Mouse (Mus musculus): ENCODE data around the gene Nr2c1.

Gene Nr2c1

DNA sequence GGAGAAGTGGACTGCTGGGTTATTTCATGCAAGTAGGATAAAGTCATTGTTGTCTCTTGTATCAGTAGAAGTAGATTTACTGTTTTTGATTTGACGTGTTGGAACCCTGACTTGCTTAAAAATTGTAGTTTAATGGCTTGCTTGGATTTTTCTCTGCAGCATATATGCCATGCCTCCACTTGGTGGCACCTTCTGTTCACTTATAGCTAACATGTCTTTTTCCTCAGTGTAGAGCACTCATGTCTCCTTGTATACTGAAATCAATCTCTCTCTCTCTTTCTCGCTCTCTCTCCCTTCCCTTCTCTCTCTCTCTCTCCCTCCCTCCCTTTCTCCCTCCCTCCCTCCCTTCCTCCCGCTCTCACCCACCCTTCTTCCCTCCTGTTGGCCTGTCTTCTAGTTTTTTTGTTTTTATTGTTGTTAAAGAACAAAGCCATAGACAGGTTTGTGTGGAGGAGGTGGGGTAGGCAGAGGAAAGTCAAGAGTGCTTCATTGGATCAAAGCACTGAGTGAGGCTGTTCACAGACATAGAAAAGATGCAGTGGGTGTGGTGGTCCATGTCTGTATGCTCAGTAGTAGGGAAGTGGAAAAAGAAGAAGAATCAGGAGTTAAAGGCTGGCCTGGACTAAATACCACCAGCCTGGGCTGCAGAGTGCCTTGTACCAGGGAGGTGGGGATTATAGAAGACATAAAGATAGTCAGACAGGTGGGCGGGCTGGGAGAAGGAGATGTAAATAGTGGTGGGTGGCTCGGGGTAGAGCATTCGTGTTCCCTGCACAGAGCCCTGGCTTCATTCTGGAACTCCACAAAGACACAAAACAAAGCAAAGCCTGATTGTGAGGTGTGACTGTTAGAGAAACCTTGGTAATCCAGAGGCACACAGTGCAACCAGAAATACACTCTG lies 63.1 kb downstream of the Nr2c1 start:
- DNase-seq: no peak

DNA sequence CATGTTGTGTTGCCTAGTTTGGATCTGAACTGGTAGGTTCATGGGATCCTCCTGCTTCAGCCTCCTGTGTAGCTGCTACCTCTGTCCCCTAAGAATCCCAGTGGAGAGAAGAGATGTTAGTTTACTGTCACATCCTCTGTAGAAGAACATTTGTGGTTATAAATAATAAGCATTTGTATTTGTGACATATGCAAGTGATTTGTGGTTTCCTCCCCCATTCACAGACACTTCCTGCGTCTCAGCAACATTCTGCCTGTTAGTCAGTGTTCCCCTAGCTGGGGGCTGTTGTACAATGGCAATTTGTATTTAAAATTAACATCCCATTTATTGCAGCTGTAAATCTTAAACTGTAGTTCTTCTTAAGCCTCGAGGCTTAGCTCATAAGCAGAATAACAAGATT lies 63.9 kb downstream of the Nr2c1 start:
- DNase-seq: no peak

GRCm38 (mm10) chr10:94225026-94225750 lies 77.4 kb downstream of the Nr2c1 start:
- DNase-seq: no peak

- DNase-seq: no peak
Observed at GRCm38 (mm10) chr10:94230172-94230981, 82.6 kb downstream of the Nr2c1 start.

- no peak for DNase-seq
Observed at GRCm38 (mm10) chr10:94231025-94231424, 83.2 kb downstream of the Nr2c1 start.

DNA sequence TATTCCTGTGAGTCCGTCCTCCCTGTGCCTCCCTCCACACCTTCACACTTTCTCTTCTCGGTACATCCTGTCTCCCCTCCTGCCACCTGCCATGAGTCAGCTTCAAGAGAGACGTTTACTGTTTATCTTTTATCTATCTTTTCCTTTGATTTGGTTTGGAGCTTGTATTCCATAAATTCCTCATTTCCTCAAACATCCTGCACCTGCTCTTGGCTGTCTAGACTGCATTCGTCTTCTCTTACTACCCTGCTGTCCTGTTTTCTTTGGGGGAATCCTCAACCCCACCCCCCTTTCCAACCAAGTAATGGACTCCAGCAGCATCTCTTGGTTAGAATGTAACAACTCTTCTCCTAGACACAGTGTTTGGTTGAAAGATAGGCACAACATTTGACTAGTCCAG lies 87.4 kb downstream of the Nr2c1 start:
- DNase-seq: no peak

- no peak for DNase-seq
Observed at GRCm38 (mm10) chr10:94241346-94241745, 93.5 kb downstream of the Nr2c1 start.

All from kidney, adult 18-20 months (tissue).